Mouse (Mus musculus) hindbrain, postnatal 0 days (tissue): ENCODE measurements at regions not wholly inside any gene's neighbourhood (a gene's known extent, or its start where the extent isn't known, plus 50 kb on each side); places are given as distances from the start of the nearest gene placed in this dataset.
"Not testable (repeated sequence)": the region's sequence is repeated elsewhere in the genome, so short reads cannot be mapped to it uniquely, and the experiment has no call there.

Experiments
- ATAC-seq: fragments of 200-750 bp; cut with Nextera tagmentation; 2 replicates; pipeline ENCODE4 v1.8.0; 2017; ENCODE audit warnings: mild to moderate bottlenecking, moderate TSS enrichment, moderate library complexity
- DNase-seq: peaks from one replicate; pipeline ENCODE4 v3.0.0-alpha.2; 2015; ENCODE audit warnings: low spot score
- H3K27ac ChIP-seq: fragments of 300-500 bp; sonication (generic); 2 replicates; pipeline ENCODE4 v1.5.1; 2014; ENCODE audit warnings: mild to moderate bottlenecking
- H3K27me3 ChIP-seq: fragments of 300-500 bp; sonication (generic); 2 replicates; pipeline ENCODE4 v1.6.1; 2014; ENCODE audit warnings: low read length, mixed read lengths; ENCODE audit not compliant: insufficient read depth
- H3K36me3 ChIP-seq: fragments of 300-500 bp; sonication (generic); 2 replicates; pipeline ENCODE4 v1.6.1; 2014; ENCODE audit warnings: low read length, mixed read lengths; ENCODE audit not compliant: insufficient read depth
- H3K4me1 ChIP-seq: fragments of 300-500 bp; sonication (generic); 2 replicates; pipeline ENCODE4 v1.6.1; 2014; ENCODE audit warnings: antibody characterized with exemption, low read length, mixed read lengths; ENCODE audit not compliant: insufficient read depth
- H3K4me2 ChIP-seq: fragments of 300-500 bp; sonication (generic); 2 replicates; pipeline ENCODE4 v1.6.1; 2014; ENCODE audit warnings: low read depth, mild to moderate bottlenecking, low read length, moderate library complexity, mixed read lengths
- H3K4me3 ChIP-seq: fragments of 300-500 bp; sonication (generic); 2 replicates; pipeline ENCODE4 v1.5.1; 2014; ENCODE audit warnings: low read length
- H3K9ac ChIP-seq: fragments of 300-500 bp; sonication (generic); replicated peaks from 2 replicates; pipeline ENCODE4 v1.6.1; 2014; ENCODE audit warnings: mild to moderate bottlenecking, low read length, moderate library complexity, mixed read lengths
- H3K9me3 ChIP-seq: fragments of 300-500 bp; sonication (generic); 2 replicates; pipeline ENCODE4 v1.6.1; 2016; ENCODE audit warnings: low read length, mixed read lengths
- CTCF ChIP-seq: IDR thresholded peaks from 2 replicates; pipeline ENCODE4 v1.5.1; 2016; ENCODE audit warnings: antibody characterized with exemption, control low read depth, low read depth
- WGBS: fragments of 180-500 bp; shearing (Covaris S2); extraction: QIAGEN DNeasy Blood & Tissue Kit; methylation state at CpG from one replicate; pipeline ENCODE4 v1.1.7; 2014; 5-methylcytosine and 5-hydroxymethylcytosine counted together

- H3K4me2 ChIP-seq = no peak overlapping the region
- TF ChIP-seq CTCF = no peak
- DNase-seq (no peak), ATAC-seq (no peak)
- H3K9me3 ChIP-seq = no peaks in the 10 kb centered on the region
- H3K27ac ChIP-seq = no peak overlapping the region
- H3K4me3 ChIP-seq = no peak overlapping the region
- H3K36me3 ChIP-seq = no peaks in the 10 kb centered on the region
- H3K9ac ChIP-seq = no peak overlapping the region
- no peaks in the 10 kb centered on the region for H3K27me3 ChIP-seq
- no peaks in the 10 kb centered on the region for H3K4me1 ChIP-seq
These were observed 155.2 kb upstream of the Shcbp1 start for GRCm38 (mm10) chr8:4934551-4934950.

- ATAC-seq = no peak
- Histone ChIP-seq H3K27me3 (no peaks in the 10 kb centered on the region), H3K27ac (no peak overlapping the region), H3K9me3 (no peaks in the 10 kb centered on the region), H3K4me3 (no peak overlapping the region), H3K4me1 (no peaks in the 10 kb centered on the region), H3K9ac (no peak overlapping the region), H3K4me2 (no peak overlapping the region), H3K36me3 (no peaks in the 10 kb centered on the region)
- WGBS = 44% methylated on average over 2 of the region's 2 CpGs
- no peak for DNase-seq
- TF ChIP-seq CTCF = no peak
These were observed 154.7 kb upstream of the Shcbp1 start for GRCm38 (mm10) chr8:4934035-4934434.

GRCm38 (mm10) chr8:4916447-4916846 is 137.1 kb upstream of the Shcbp1 start:
- no peak for TF ChIP-seq CTCF
- Histone ChIP-seq H3K4me2 (no peak overlapping the region), H3K4me1 (no peaks in the 10 kb centered on the region), H3K9ac (no peak overlapping the region), H3K27ac (no peak overlapping the region), H3K4me3 (no peak overlapping the region), H3K36me3 (no peaks in the 10 kb centered on the region), H3K27me3 (no peaks in the 10 kb centered on the region), H3K9me3 (no peaks in the 10 kb centered on the region)
- DNase-seq (no peak), ATAC-seq (no peak)

- Histone ChIP-seq H3K27ac (no peak overlapping the region), H3K27me3 (no peaks in the 10 kb centered on the region), H3K9ac (no peak overlapping the region), H3K9me3 (no peaks in the 10 kb centered on the region), H3K4me1 (no peaks in the 10 kb centered on the region), H3K4me2 (no peak overlapping the region), H3K4me3 (no peak overlapping the region), H3K36me3 (no peaks in the 10 kb centered on the region)
- ATAC-seq (no peak), DNase-seq (no peak)
- no peak for TF ChIP-seq CTCF
- 87% methylated on average over 2 of the region's 2 CpGs for WGBS
These were observed 115.7 kb upstream of the Shcbp1 start for GRCm38 (mm10) chr8:4895046-4895445.

- not testable (repeated sequence) for H3K4me3 ChIP-seq, H3K27me3 ChIP-seq, H3K9ac ChIP-seq, H3K9me3 ChIP-seq, H3K4me2 ChIP-seq, H3K27ac ChIP-seq, H3K36me3 ChIP-seq, H3K4me1 ChIP-seq
- DNase-seq (peak; percentile 86), ATAC-seq (peak; percentile 82)
- TF ChIP-seq CTCF = peak; percentile 78
- WGBS = 79% methylated on average over 7 of the region's 7 CpGs
These were observed 89.4 kb upstream of the Shcbp1 start for GRCm38 (mm10) chr8:4868761-4869160.

- Histone ChIP-seq H3K9ac (no peak overlapping the region), H3K4me2 (no peak overlapping the region), H3K4me3 (no peak overlapping the region), H3K27me3 (no peaks in the 10 kb centered on the region), H3K4me1 (no peaks in the 10 kb centered on the region), H3K27ac (no peak overlapping the region), H3K9me3 (no peaks in the 10 kb centered on the region), H3K36me3 (no peaks in the 10 kb centered on the region)
- no peak for DNase-seq
- ATAC-seq = no peak
- WGBS = 90% methylated on average over 3 of the region's 3 CpGs
- TF ChIP-seq CTCF = no peak
These were observed 59.7 kb upstream of the Shcbp1 start for GRCm38 (mm10) chr8:4839087-4839486.

- H3K36me3 ChIP-seq = no peaks in the 10 kb centered on the region
- H3K27ac ChIP-seq = no peak overlapping the region
- no peak overlapping the region for H3K4me2 ChIP-seq
- H3K4me3 ChIP-seq = no peak overlapping the region
- no peaks in the 10 kb centered on the region for H3K27me3 ChIP-seq
- no peak overlapping the region for H3K9ac ChIP-seq
- ATAC-seq = no peak
- TF ChIP-seq CTCF = no peak
- H3K4me1 ChIP-seq = no peaks in the 10 kb centered on the region
- DNase-seq = no peak
- H3K9me3 ChIP-seq = no peaks in the 10 kb centered on the region
These were observed 59.2 kb upstream of the Shcbp1 start for GRCm38 (mm10) chr8:4838527-4838926.
